Mouse (Mus musculus) adrenal gland, postnatal 14 days (tissue): ENCODE data around the gene Tmed5. TPM values are rescaled to one million over a fixed set of nuclear protein-coding genes. Genes with fewer than 3 reads are reported as not detected.

Experiments
- total RNA-seq: library from RNA; stranded (reverse); gene quantifications from 2 replicates; pipeline ENCODE4 v1.2.3, GENCODE M21; 2021

Tmed5 gene
- total RNA-seq, 1 experiment from 2014 or later: 86.5 TPM

Other genes starting within 250 kb of the Tmed5 start
- 63.2 and 72.3 TPM in 2 replicates for gene Rpl5, start 232.1 kb downstream of the Tmed5 start, total RNA-seq
- 15.5 and 18.4 TPM in 2 replicates for gene Fam69a, start 145.5 kb downstream of the Tmed5 start, total RNA-seq
- 22.7 and 27.9 TPM in 2 replicates for gene Mtf2, start 66.9 kb downstream of the Tmed5 start, total RNA-seq
- gene Ccdc18, start 255 bp upstream of the Tmed5 start, total RNA-seq: 2.3 and 2.6 TPM in 2 replicates
- 29.9 and 33.0 TPM in 2 replicates for gene Dr1, start 136.3 kb upstream of the Tmed5 start, total RNA-seq
- 8.7 and 9.7 TPM in 2 replicates for gene Pigg, start 180.0 kb upstream of the Tmed5 start, total RNA-seq
- 0.19 and 0.37 TPM in 2 replicates for gene Gm42517, start 235.3 kb upstream of the Tmed5 start, total RNA-seq